Mouse (Mus musculus): Measurements from ENCODE around the gene Sumf2. TPM values are rescaled to one million over a fixed set of nuclear protein-coding genes. Genes with fewer than 3 reads are reported as not detected.

Gene Sumf2
- polyA plus RNA-seq, 1 experiment: 16.8 TPM

GRCm38 (mm10) chr5:129895198-129896088 lies 48.7 kb downstream of the Sumf2 start, which contains the start of gene Zbed5:
Zbed5 (plus strand) TSS chr5:129895723.
- no peaks in the 10 kb centered on the region for H3K4me1 ChIP-seq (ENCODE audit: control insufficient read depth, insufficient read depth, low read length)
- peak within 1 kb of the TSS; percentile 50 for H3K4me3 ChIP-seq (ENCODE audit: insufficient read depth, low read length)
- no peak within 1 kb of the TSS for H3K27ac ChIP-seq (ENCODE audit: insufficient read depth, low read length)
- TF ChIP-seq CTCF (IDR thresholded peaks at IDR 0.05; ENCODE audit: extremely low read depth, insufficient read depth, low read length) (no peak), POLR2A (IDR thresholded peaks at IDR 0.05; ENCODE audit: extremely low read depth, insufficient read depth, low read length) (0 out of 2 replicates have a peak, but pooled peaks have one; percentile 30)

- no peak for TF ChIP-seq POLR2A (IDR thresholded peaks at IDR 0.05; ENCODE audit: extremely low read depth, insufficient read depth, low read length)
- TF ChIP-seq CTCF (IDR thresholded peaks at IDR 0.05; ENCODE audit: extremely low read depth, insufficient read depth, low read length): no peak
- no peaks in the 10 kb centered on the region for H3K4me1 ChIP-seq (ENCODE audit: control insufficient read depth, insufficient read depth, low read length)
- H3K4me3 ChIP-seq (ENCODE audit: insufficient read depth, low read length): no peak within 1 kb of the TSS
- H3K27ac ChIP-seq (ENCODE audit: insufficient read depth, low read length): no peak within 1 kb of the TSS
Measured at GRCm38 (mm10) chr5:129898449-129898848, 51.7 kb downstream of the Sumf2 start, which contains the start of gene Phkg1. Phkg1 (minus strand) TSS chr5:129898549.

GRCm38 (mm10) chr5:129907775-129908174 lies 61.0 kb downstream of the Sumf2 start:
- Histone ChIP-seq H3K4me3 (ENCODE audit: insufficient read depth, low read length) (peak overlapping the region; percentile 78; the same call in 1 of the 2 replicates), H3K27ac (ENCODE audit: insufficient read depth, low read length) (no peak overlapping the region), H3K4me1 (ENCODE audit: control insufficient read depth, insufficient read depth, low read length) (no peaks in the 10 kb centered on the region)
- TF ChIP-seq CTCF (IDR thresholded peaks at IDR 0.05; ENCODE audit: extremely low read depth, insufficient read depth, low read length) (no peak), POLR2A (IDR thresholded peaks at IDR 0.05; ENCODE audit: extremely low read depth, insufficient read depth, low read length) (no peak)

- Histone ChIP-seq H3K4me3 (ENCODE audit: insufficient read depth, low read length) (peak within 1 kb of the TSS; percentile 78), H3K27ac (ENCODE audit: insufficient read depth, low read length) (peak within 1 kb of the TSS; percentile 78), H3K4me1 (ENCODE audit: control insufficient read depth, insufficient read depth, low read length) (no peaks in the 10 kb centered on the region)
- peak; percentile 70 for TF ChIP-seq POLR2A (IDR thresholded peaks at IDR 0.05; ENCODE audit: extremely low read depth, insufficient read depth, low read length)
- no peak for TF ChIP-seq CTCF (IDR thresholded peaks at IDR 0.05; ENCODE audit: extremely low read depth, insufficient read depth, low read length)
Measured at GRCm38 (mm10) chr5:129908242-129908965, 61.6 kb downstream of the Sumf2 start, which contains the start of gene Nupr1l. Nupr1l (plus strand) TSS chr5:129908540.

- Histone ChIP-seq H3K4me3 (ENCODE audit: insufficient read depth, low read length) (peak overlapping the region; percentile 78; the same call in 1 of the 2 replicates), H3K4me1 (ENCODE audit: control insufficient read depth, insufficient read depth, low read length) (no peaks in the 10 kb centered on the region), H3K27ac (ENCODE audit: insufficient read depth, low read length) (no peak overlapping the region)
- TF ChIP-seq CTCF (IDR thresholded peaks at IDR 0.05; ENCODE audit: extremely low read depth, insufficient read depth, low read length): no peak
- no peak for TF ChIP-seq POLR2A (IDR thresholded peaks at IDR 0.05; ENCODE audit: extremely low read depth, insufficient read depth, low read length)
Measured at GRCm38 (mm10) chr5:129909147-129909546, 62.4 kb downstream of the Sumf2 start.

GRCm38 (mm10) chr5:129909591-129909990 lies 62.8 kb downstream of the Sumf2 start:
- no peak for TF ChIP-seq POLR2A (IDR thresholded peaks at IDR 0.05; ENCODE audit: extremely low read depth, insufficient read depth, low read length)
- TF ChIP-seq CTCF (IDR thresholded peaks at IDR 0.05; ENCODE audit: extremely low read depth, insufficient read depth, low read length): no peak
- no peaks in the 10 kb centered on the region for H3K4me1 ChIP-seq (ENCODE audit: control insufficient read depth, insufficient read depth, low read length)
- no peak overlapping the region for H3K27ac ChIP-seq (ENCODE audit: insufficient read depth, low read length)
- no peak overlapping the region for H3K4me3 ChIP-seq (ENCODE audit: insufficient read depth, low read length)

Other genes with a start within 250 kb of the Sumf2 start
- 5.2 and 5.9 TPM in 2 replicates for gene Zfp11, start 176.9 kb upstream of the Sumf2 start, polyA plus RNA-seq (2012; rRNA removed)
- gene Sept14, start 138.5 kb upstream of the Sumf2 start, polyA plus RNA-seq (2012; rRNA removed): not detected in 2 replicates
- 100 and 111 TPM in 2 replicates for gene Mrps17, start 131.5 kb upstream of the Sumf2 start, polyA plus RNA-seq (2012; rRNA removed)
- gene Nipsnap2, start 121.9 kb upstream of the Sumf2 start, polyA plus RNA-seq (2012; rRNA removed): 84.1 and 88.4 TPM in 2 replicates
- gene Psph, start 59.5 kb upstream of the Sumf2 start, polyA plus RNA-seq (2012; rRNA removed): 27.4 and 27.5 TPM in 2 replicates
- gene Chchd2, start 40.5 kb downstream of the Sumf2 start, polyA plus RNA-seq (2012; rRNA removed): 719 and 800 TPM in 2 replicates
- 5.6 and 6.8 TPM in 2 replicates for gene Zbed5, start 48.7 kb downstream of the Sumf2 start, polyA plus RNA-seq (2012; rRNA removed)
- 38.1 and 39.9 TPM in 2 replicates for gene Phkg1, start 51.6 kb downstream of the Sumf2 start, polyA plus RNA-seq (2012; rRNA removed)
- gene Nupr1l, start 61.6 kb downstream of the Sumf2 start, polyA plus RNA-seq (2012; rRNA removed): 4.2 and 5.1 TPM in 2 replicates
- gene Vkorc1l1, start 95.0 kb downstream of the Sumf2 start, polyA plus RNA-seq (2012; rRNA removed): 39.4 and 39.5 TPM in 2 replicates
- gene Gusb, start 156.1 kb downstream of the Sumf2 start, polyA plus RNA-seq (2012; rRNA removed): 20.2 and 20.9 TPM in 2 replicates
- 33.0 and 33.2 TPM in 2 replicates for gene Asl, start 182.3 kb downstream of the Sumf2 start, polyA plus RNA-seq (2012; rRNA removed)
- 41.3 and 44.5 TPM in 2 replicates for gene Crcp, start 182.3 kb downstream of the Sumf2 start, polyA plus RNA-seq (2012; rRNA removed)
- gene Tpst1, start 226.3 kb downstream of the Sumf2 start, polyA plus RNA-seq (2012; rRNA removed): 32.8 and 33.0 TPM in 2 replicates

Data from cortical plate, adult 2 months (tissue).